Mouse (Mus musculus): ENCODE measurements around the gene St14.

- TF ChIP-seq CTCF (IDR thresholded peaks at IDR 0.05): no peak
- TF ChIP-seq EP300 (IDR thresholded peaks at IDR 0.05): no peak
These were observed 60.9 kb downstream of the St14 start for GRCm38 (mm10) chr9:31070706-31071105.
